Mouse (Mus musculus) cerebral cortex, adult 2 months (tissue): ENCODE results near the gene Gm5926.

Experiments used
- WGBS: fragments of 180-500 bp; shearing (Covaris S2); methylation state at CpG from one replicate; pipeline ENCODE4 v1.1.7; 2018; 5-methylcytosine and 5-hydroxymethylcytosine counted together

Gm5926 gene

GRCm38 (mm10) chrX:32650416-32650815 is at the start of gene Gm5926:
Gene Gm5926, plus strand, starts transcription at chrX:32650716.
- WGBS, result no CpG with 5 or more reads among the region's 1 CpGs

GRCm38 (mm10) chrX:32601008-32601407 is 49.5 kb upstream of the Gm5926 start:
- 97% methylated on average over 1 of the region's 2 CpGs for WGBS

GRCm38 (mm10) chrX:32601425-32601824 is 49.1 kb upstream of the Gm5926 start:
- 72% methylated on average over 3 of the region's 3 CpGs for WGBS
